Mouse (Mus musculus) R1 (cell line): ENCODE measurements around the gene Exog.

Experiments
- DNase-seq: peaks from one replicate; pipeline ENCODE4 v3.0.0-alpha.2; 2018; ENCODE audit warnings: low read depth, low spot score

The Exog gene

DNA sequence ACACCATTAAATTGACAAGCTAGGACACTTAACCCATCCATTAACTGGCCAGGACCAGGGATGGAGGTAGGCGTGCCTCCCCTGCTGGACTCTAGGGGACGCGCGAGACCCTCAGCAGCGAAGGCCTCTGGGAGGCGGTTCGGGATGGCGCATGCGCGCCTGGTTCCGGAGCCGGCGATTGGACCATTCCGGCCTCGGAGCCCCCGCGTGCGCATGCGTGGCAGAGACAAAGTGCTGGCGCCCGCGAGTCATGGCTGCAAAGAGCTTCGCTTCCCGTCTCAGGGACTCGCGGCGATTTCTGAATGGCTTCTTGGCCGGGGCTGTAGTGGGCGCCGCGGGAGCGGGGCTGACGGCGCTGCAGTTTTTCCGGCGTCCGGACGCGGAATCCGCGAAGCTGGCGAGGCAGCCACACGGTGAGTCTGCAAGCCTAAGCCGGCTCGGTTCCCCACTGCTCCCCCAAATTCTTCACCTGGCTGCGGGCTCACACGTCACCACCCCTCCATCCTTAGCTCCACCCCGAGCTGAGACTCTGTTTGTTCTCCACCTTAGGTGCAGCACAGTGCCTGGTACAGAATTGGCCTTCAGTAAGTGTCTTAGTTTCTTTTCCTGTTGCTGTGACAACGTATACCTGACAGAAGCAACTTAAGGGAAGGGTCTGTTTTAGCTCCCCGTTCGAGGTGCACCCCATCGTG is at the start of gene Exog:
Gene Exog (plus strand): TSS at position 206 of the 692 bp plus-strand sequence.
- DNase-seq, result peak; percentile 95

DNA sequence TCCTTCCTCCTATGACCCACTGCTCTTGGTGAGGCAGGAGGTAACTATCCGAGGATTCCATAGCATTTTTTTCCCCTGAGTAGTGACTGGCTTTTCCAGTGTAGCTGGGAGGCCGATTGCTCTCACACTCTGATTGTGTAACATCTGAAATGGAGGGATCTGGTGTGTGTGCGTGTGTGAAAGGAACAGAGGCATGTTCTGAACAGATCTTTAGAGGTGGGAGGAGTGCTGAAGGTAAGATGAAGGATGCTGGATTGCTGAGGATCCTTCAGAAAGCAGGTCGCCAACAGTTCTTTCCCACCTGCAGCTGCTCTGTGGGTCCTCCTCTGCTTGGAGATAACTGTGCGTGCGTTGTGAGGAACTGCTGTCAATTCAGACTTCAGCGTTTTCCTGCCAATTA is 43.4 kb upstream of the Exog start:
- DNase-seq, result no peak

DNA sequence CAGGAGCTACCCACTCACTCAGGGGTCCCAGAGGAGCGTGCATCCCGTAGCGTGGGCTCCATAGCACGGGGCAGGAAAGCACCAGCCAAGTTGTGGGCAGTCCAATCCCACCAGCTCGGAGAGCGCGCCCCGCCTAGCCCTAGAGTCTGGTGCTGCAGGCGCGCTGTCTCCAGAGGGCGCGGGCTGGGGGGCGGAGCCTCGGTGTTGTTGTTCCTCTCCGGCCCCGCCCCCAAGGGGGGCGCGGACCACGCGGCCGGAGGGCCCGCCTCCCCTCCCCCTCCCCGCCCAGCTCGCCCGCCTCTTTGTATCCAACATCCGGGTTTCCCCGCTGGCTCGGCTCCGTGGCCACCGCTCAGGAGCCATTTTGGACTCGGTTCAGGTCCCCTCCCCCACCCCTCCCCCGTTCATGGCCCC is 42.9 kb upstream of the Exog start, which contains the start of gene Acvr2b:
Gene Acvr2b (plus strand): TSS at position 318 of the 414 bp plus-strand sequence.
- DNase-seq, result peak; percentile 95

DNA sequence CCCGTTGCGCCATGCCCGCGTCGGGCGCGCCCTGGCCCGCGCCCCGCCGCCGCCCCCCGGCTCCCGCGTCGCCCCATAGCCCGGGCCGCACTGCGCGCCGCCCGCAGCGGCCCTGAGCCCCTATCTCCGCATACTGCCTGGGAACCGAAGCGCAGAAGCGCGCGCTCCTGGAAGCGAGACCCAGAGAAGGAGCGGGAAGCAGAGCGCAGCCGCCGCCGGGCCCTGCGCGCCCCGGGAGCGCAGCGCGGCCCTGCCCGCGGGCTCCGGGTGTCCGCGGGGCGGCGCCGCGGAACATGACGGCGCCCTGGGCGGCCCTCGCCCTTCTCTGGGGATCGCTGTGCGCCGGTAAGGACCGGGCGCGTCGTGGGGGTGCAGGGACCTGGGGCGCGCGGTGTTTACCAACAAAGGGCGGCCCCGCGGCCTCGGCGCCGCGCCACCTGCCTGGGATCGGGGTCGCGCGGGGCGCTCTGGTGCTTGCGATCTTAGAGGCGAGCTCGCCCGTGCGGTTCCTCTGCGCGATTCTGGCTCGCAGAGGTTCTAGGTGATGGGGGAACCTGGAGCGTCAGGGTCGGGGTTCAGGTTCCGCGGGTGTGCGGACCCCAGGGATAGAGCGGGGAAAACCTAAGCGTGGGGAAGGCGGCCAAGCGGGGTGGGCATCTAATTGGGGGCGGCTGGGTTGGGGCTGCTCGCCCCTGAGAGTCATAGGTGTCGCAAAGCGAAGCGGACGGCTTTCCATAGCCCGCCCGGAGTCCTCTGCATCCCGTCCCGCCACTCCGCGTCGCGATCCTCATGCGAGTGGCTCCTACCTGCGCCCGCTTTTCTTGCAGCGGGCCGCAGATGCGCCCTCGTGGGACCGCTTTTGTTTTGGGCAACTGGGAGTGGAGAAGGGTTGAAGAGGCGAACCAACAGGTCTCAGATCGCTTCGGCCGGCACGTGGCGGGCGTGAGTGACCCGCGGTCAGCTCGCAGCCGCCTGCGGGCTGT is 42.2 kb upstream of the Exog start:
- peak; percentile 52 for DNase-seq

DNA sequence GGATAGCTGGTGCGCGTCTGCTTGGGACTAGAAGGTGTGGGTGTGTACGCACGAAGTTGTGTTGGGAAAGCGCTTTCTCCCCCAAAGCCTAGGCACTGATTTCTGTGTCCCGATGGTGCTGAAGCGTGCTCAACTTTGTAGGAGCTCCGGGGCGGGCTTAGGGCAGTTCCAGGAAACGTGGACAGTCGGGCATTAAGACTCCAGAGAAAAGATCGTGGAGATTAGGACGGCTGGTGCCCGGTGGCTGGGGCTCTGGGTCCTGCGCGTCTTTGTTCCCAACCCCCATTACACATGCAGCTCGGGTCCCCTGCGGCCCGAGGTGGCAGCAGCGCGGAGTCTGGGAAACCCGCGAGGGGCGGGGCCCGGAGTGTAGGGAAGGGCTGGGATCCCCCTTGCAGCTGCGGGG is 41.5 kb upstream of the Exog start:
- DNase-seq, result peak; percentile 68

DNA sequence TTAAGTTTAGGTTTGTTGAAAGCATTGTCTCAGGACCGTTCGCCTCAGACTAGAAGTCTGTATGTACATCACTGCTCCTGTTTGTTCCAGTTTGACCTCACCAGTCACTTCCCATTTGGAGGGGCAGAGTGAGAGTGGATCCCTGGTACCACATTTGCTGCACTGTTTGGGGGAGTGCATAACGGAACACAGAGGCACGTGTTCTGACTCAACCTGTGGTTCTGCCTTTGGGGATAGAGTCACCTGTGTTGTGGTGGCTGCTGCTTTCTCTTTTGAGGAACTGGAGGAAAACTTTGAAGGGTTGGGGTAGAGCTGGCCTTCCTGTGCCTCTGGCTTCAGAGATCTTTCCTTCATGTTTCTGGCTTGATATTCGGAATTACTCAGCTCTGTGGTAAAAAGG is 40.7 kb upstream of the Exog start:
- DNase-seq, result no peak

DNA sequence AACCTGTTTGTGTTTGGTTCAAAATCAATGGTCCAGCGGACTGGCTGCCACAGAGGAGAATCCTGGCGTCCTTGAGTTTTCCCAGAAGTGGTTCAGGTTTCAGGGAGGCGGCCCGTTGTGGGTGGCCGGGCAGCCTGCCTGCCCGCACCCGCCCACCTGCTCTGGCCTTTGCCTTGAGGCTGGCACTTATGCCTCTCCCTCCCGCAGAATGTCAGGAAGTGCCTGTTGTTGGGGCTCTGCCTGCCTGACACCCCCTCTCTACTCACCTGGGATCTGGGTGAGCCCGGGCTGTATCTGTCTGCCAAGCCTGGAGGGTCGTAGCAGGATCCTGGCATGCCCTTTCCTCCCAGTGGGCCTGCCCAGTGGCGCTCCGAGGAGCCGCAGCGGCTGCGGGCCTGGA is 36.9 kb upstream of the Exog start:
- DNase-seq, result no peak

DNA sequence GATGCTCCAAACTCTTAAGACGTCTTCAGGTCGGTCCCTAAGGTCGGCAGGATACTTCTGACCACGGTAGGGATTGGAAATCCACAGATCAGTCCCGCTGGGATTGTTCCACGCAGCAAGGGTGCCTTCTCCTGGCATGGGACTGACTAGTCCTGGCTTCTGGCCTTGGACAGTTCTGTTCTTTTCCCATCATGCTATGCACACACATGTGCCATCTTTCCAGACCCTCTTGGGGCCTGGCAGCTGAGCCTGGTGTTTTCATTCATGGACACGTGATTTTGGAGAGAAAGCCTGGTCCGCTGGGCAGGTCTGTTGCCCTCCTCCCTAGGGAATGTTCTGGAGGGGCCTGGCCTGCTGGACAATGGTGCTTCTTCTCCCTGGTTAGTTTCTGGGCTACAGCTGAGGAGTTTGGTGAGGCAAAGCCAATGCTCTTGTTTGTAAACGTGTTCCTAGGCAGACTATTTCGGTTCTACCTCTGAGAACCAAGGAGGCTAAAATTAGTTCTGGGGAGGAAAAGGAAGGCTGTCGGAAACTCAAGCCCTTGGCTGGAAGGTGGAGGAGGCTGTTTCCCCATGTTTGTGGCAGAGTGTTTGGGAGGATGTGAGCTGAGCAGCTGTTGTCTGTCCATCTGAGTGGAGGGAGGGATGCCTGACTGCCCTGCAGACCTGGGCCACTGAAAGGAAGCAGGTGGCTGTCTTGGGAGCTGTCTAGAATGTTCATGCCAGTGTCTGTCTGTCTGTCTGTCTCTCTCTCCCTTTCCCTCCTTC is 35.7 kb upstream of the Exog start:
- DNase-seq, result no peak

DNA sequence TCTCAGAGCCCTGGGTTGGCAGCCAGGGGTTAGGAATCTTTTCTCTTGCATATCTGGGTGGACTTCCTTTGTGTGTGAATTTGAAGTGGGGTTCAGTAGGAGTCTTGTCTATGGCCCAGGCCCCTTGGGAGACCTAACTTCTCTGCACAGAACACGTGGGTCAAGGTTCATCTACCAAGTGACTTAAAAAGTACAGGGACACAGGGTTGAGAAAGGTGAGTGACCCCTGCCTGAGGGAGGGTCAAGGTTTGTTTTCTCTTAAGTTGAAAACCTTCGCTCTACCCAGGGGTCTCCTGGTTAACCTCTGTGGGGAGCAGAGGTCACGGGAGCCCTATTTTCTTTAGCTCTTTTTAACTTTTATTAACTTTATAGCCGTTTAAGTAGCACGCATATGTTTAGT is 34.9 kb upstream of the Exog start:
- no peak for DNase-seq

DNA sequence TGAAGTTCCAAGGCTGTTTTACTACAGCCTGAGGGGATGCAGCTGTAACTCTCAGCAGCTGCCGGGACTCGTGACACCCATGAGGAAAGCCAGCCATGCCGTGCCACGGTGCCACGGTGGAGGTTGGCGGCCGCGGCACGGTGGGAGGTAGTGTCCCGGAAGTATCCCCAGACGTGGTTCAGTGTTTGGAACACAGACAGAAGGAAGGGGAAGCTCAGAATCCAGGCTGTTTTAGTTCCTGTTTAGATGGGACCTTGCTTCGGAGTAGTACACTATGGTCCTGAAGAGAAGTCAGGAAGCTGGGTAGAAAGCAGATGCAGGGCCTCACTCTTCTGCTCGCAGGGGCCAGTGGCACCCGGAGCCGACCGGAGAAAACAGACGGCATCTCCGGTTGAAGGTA is 26.7 kb upstream of the Exog start:
- DNase-seq, result no peak

DNA sequence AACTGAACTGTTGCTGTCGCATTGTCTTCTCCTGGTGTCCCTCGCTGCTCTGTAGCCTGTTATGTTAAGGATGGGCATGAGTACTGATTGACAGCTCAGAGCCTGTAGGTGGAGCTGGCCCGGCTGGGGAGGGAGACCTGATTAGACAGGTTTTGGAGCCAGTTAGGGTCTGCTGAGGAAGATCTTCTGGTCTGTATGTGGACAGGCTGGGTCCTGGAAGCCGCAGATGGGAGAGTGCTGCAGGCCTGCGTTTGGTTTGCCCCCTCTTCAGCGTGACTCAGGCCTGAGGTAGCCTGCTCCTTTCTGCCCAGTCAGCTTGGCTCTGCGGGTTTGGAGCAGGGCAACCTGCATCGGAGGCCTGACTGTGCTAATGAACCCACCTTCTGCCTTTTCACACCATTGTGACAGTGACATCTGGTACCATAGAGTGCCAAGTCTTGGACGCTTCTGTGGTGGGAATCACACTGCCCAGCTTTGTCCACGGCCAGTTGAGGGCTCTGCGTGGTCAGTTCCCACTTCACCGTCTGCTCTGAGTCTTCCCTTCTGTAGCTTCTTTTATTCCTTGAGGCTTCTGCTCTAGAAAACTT is 24.8 kb upstream of the Exog start:
- DNase-seq, result no peak

DNA sequence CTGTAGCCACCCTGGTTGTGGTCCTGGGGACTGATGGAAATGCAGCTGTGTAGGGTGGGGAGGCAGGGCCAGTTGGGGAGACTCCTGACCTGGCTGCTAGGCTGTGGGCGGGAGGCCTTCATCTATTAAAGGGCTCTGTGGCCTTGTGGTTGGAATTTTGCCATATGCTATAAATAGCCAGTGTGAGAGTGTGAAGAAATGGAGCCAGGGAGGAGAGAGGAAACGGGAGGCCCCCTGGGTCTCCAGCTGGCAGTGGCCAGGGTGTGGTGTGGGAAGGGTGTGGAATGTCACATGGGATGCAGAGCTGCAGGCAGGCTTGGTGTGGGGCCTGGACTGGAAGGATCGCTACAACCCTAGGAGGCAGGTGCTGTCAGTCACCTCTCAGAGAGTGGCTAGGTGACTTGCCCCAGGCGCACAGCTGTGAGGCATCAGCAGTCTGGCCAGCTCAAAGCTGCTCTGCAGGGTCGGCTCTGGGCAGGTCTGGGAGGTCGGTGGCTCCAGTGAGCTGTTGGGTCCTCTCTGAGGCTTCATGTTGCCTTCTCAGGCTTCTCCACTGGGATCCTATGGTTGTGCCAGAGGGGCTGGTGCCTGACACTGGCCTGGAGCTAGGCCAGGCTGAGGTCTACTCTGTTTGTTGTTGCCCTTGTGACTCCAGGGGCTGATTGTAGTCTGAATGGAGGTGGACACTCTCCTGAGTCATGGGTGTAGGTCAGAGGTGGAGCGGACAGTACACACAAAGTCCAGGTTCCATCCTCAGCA is 19.3 kb upstream of the Exog start:
- DNase-seq, result peak; percentile 54

DNA sequence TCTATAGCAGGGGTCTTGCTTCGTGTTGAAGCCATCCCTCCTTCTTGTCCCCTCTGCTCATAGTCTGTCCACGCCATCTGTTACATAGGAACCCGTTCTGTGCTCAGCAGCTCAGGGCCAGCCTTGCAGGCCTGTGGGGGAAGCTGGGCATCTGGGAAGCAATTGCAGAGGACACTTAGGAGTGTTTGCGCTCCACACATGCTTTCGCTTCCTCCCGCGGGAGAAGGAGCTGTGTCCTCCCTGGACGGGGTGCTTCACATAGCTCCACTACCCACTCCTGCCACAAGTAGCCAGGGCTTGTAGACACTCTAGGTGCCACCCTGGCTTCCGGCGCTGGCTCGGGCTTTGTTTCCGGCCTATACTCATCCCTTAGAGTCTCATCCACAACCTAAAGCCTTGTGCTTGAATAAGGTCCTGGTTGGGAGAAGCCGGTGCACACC is 18.7 kb upstream of the Exog start:
- DNase-seq, result no peak

DNA sequence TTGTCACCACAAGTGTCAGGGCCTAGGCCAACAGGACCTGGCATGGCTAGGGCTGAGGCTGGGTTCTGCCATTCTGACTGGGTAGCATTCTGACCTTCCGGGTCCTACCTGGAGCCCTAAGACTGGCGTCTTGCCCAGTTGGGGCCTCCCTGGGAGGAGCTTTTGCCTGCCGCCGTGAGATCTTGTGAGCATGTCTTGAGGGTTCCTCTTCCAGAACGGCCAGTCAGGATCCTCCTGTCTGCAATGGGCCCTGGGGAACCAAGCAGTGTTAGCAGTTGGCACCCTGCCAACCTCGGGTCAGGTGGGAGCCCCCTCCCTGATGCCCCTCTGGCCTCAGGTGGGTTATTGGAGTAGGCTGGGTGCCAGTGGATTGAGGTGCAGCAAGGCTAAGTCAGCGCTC is 18.3 kb upstream of the Exog start:
- DNase-seq, result no peak

DNA sequence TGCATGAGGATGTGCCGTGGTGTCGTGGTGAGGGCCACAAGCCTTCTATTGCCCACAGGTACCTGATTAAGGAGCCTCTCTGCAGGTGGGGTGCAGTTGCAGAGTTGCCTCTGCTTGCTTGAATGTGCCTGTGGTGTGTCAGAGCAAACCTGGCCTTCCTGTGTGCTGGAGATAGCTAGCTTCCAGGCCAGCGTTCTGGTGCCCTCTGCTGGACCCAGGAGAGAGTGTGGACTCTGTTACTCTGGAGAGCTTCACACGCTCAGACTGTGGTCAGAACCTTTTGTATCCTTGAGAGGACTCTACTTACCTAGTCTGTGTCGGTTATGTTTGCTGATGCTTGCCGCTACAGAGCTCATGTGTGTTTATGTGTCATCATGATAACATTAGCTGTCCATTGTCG is 14.4 kb upstream of the Exog start:
- peak; percentile 83 for DNase-seq

DNA sequence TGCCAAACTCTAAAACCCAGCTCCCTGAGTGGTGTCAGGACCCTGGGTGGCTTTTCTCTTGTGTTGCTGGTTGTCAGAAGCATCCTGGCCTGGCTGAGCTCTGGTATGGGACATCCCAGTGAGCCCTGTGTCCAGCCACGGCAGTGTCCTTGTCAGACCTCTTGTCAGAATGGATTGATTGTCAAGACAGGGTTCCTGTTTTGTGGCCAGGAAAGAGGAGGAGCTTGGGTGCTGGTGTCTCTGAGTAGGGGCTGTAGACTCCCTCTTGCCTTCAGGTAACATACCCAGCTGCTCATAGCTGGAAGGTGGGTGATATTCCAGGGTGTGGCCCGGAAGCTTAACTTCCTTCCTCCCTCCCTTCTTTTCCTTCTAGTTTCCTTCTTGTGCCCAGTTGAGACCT is 8.9 kb upstream of the Exog start:
- DNase-seq, result no peak

DNA sequence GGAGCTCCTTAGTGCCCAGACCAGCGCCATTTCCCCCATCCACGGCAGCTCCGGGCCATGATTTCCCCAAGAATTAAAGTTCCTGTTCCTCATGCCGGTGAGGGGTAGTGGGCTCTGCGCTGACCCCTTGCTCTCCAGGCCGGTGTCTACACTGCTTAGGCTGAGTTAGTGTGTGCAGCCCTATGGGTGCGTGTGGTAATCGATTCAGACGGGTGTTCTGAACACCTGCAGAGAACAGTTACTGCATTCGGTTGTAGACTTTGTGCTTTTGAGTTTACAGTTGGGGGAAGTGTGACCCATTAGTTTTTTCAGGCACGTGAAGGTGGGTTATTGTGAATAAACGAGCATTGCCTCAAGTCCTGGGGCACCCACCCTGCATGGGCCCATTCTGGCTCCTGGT is 6.7 kb upstream of the Exog start:
- DNase-seq, result no peak

DNA sequence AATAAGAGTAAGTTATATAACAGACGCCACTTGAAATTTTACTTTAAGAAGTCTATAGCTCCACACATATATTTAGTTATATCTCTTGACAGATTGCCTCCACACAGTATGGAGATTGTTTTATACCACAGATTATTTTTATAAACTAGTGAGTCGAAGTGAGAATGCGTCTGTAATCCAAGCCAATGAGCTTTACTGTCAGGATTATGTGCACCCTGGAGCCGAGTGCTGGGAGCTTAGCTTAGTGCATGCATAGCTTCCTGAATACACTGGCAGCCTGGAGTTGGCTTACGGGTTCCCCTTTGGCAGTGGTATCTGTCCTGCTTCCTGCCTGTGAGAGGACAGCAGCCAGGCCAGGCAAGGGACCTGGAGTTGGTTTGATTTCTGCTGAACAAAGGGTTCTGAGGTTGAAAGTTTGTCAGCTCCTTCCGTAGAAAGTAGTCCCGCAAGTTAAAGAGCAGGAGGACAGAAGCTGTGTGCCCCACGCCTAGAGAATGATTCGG is 6.2 kb upstream of the Exog start:
- no peak for DNase-seq

DNA sequence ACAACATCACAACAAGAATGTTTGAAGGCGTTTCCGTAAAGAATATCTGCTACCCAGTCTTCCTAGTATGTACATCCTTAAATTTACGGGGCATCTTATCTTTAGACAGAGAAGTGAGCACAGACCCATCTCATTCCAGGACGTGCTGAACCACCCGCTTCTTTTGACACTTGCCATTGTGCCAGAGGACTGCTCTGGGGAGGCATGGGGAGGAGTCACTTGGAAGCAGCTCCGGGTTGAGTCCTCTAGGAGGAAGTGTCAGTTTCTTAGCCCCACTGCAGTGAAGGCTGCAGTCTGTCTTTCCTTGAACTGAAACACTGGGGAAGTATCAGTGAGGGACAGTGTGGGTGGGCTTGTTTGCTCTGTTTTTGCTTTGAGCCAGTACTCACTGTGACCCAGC is 994 bp downstream of the Exog start:
- DNase-seq, result no peak

DNA sequence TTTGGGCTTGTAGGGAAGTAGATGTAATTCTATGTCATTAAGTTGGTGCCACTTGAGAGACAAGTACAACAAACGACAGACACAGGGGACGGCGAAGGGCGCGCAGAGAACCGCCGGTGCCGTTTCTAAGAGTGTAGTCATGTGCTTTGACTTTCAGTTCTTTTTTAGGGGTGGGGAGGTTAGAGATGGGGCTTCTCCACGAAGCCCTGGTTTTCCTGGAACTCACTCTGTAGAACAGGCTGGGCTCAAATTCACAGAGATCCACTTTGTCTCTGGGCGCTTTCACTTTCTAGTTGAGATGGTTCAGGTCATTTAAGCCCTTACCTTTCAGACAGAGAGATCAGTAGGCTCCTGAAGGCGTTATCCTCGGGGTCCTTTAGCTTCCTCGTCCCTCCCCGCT is 11.2 kb downstream of the Exog start:
- DNase-seq, result no peak

DNA sequence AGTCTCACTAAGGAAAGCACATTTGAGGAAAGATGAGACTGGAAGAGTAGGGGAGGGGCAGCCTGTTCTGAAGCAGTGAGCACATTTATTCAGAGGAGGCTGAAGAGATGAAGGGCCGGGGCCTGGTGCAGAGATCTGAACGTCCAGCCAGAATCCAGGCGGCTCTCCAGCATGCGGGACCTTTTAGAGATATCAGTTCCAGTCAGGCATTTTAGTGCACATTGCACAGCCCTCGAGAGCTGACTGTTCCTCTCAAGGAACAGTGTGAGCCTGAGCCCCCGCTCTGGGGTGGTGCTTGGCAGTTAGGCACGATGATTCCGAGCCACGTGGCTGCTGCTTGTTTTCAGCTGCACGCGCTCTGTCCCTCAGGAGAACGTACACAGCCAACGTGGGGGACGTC is 12.4 kb downstream of the Exog start:
- DNase-seq, result no peak
